Mouse (Mus musculus) cerebellum, postnatal 4 days (tissue): Measurements from ENCODE around the gene Wfdc2.

Experiments used
- DNase-seq, 2 experiments: peaks; one replicate each; pipeline ENCODE4 v3.0.0; 2022; ENCODE audit warnings: low spot score in 2 of 2, mixed read lengths in 1 of 2

Gene Wfdc2

DNA sequence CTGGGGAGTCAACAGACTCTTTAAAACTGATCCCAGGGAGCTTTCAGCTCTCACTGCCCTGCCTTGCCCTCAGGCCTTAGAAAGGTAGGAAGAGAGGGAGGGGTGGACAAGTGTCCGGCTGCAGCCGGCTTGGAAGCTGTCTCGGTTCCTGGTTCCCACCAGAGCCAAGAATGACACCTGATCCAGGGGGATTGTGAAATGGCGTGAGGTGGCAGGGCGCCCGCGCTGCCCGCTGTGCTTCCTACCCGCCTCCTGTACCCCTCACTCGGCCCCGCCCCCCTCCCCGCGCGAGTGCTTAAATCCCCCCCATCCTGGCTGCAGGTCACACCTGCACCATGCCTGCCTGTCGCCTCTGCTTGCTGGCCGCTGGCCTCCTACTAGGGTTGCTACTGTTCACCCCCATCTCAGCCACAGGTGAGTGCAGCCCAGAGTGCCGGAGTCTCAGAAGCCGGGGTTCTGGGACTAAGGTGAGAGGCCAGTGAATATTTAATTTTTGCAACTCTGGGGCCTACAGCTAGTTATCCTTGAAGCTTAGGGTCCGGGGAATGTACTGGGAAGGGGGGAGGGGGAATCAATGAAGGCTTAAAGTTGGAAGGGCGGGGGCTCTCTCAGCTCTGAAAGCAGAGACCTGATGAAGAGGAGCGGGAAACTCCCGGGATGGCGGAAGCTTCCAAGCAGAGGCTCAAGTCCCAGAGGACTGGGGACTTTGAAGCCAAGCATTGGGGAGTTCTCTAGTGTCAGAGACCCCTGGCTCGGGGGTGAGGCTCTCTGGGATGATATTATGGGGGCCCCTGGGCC, at the start of gene Wfdc2:
Gene Wfdc2 (plus strand): TSS at position 23 of the 798 bp plus-strand sequence.
- DNase-seq, result no peak

DNA sequence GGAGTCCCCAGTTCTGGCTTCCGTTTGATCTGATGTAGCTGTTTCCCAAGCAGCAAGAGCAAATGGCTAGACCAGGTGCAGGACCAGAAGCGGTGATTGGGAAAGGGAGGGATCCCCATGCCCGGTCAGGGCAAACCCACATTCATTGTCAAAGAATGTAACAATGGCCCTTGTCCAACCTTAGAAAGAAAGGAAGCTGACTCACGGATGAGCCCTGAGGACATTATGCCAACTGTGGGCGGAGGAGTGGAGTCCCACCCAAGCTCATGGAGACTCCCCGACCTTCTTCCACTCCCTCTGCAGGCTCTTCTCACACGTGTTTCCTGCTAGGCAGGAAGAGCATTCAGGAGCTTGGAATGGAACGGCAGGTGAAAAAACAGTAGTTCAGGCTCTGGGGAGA, 48.8 kb upstream of the Wfdc2 start:
- DNase-seq, result no peak

DNA sequence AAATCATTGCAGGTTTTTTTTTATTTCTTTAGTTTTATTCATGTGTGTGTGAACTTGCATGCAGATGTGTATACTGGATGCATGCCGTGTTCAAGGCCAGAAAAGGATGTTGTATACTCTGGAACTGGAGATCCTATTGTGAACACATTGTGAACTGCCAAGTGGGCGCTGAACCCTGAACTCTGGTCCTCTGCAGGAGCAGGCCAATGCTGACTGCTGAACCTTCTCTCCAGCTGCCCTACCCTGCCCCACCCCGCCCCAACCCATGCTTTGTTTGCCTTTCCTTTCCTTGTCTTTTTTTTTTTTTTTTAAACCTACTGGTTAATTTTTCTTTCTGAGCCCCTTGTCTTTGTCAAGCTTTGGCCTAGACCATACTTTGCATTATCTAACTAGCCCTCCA, 47.3 kb upstream of the Wfdc2 start:
- no peak for DNase-seq

DNA sequence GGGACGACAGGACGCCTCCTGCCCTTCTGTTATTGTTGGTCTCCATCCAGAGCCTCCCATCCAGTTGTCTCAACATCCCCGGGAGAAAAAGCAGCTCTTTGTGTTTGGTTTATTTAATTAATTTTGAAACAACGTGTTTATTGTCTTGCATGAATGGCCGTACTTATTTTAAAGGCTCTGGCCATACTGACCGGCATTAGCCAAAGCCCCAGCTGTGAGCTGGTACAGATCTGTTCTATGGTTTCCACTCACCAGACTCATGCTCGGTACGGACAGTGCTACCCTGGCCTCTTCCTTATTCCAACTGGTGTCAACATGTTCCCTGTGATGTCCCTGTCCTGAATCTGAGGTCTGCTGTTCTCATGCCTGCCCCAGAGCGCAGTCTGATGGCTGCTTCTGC, 46.3 kb upstream of the Wfdc2 start:
- DNase-seq, result no peak

DNA sequence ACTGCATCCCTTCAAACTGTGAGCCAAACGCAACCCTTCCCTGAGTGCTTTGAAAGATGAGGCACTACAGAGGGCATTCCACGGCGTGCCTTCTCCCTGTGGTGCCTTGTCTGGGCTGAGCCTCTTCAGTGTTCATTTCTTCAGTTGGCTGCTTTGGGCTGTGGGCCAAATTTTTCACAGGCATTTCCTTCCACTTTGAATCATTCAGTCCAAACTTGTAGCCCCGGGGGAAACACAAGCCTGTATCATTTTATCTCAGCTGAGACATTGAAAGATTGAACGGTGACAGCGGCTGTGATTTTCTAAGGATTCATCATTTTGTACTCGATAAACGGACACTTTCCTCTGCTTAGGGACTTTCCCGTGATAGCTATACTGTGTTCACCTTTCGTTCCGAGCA, 45.6 kb upstream of the Wfdc2 start:
- no peak for DNase-seq

DNA sequence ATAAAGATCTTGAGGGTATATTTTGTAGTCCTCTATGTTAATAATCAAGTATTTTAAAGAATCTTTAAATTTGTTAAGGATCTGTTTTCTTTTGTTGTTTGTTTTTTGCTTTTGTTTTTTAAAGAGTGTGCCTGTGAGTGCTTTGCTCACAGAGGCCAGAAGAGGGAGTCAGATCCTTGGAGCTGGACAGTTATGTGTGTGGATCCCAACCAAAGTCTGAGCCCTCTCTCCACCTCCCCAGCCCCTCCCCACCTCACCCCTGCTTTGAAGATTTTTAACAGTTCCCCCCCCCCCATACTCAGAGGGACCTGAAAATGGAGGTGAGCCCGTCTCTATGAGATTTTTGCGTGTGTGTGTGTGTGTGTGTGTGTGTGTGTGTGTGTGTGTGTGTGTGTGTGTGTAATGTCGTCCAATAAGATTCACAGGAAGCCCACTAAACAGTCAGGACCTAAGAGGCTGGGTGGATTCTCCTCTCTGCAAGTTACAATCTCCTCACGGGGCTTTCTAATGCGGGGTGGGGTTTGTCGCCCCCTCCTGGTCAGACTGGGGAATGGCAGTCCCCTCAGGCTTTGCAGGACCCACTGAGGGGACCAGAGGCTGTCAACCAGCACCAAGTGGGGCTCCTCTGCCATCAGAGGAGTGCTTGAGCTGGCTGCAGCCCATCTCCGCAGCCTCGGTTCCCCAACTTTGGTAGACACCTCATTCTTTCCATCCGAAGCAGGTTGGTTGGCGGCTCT, 44.6 kb upstream of the Wfdc2 start:
- DNase-seq, result peak in 1 of 2 experiments; percentile 54

DNA sequence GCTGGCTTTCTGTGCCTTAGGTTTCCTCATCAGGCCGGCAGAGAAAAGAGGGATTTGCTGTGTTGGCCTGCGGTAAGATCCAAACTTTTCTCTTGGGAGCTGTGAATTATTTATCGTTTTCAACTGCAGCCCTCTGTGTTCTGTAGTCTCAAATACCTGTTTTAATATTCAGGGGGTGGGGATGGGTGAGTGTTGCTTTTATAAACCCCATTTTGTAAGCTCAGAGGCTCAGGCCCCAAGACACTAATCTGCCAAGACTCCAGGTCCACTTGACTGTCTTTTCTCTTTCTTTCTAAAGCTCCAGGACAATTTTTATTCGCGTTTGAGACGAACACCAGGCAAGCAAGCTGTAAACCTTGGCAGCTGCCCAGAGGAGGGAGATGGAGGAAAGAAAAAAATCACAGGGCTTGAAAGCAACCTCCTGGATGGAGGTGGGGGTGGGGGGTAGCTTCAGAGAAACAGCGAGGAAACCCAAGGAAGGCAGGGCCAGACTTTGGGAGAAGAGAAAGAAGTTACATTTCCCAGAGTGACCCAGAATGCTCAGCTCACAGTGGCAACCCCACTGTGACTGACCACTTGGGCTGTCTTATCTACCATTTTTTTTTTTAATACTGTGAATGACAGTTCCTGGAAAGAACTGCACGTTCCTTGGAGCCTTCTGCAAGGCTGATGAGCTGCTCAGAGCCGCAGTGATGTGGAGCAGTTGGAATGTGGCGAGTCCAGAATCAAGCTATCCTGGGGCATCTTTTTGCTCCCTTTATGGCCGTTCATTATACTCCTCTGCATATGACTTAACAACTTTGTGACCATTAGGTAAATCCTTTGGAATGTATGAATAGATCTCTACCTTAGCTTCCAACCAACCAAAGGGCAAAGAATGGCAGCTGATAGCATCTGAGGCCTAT, 43.7 kb upstream of the Wfdc2 start:
- DNase-seq, result no peak

DNA sequence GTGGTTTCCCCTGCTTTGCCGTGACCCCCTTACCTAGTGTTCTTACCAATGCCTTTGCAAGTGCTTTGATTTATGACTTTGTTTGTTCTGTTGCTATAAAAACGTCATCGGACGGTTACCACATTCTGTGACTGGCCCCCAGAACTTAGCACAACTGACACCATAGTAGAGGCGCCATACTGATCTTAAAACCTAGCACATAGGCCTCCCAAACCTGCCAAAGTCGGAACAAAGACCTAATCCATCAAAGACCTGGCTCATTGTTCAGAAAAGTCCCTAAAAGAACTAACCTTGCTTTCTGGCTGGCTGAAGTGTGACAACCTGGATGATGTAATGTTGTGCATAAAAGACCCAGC, 43.1 kb upstream of the Wfdc2 start:
- no peak for DNase-seq

DNA sequence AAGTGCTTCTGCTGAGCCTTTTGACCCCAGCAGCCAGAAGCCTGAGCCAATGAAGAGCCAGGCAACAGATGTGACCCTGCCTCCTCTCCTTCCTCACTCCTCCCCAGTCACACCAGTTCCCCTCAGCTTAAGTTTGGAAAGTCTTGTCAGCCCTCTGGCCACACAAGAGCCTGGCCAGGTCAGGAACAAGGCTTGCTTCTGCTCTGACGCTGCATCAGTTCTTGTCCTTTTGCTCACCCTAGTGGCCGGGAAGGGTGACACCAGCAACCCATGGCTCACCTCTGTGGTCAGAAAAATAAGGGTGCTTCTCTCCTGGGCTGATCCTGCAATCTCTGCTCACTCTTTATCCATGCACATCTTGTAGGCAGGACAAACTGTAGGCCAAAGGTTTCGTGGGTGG, 41.4 kb upstream of the Wfdc2 start:
- DNase-seq, result peak in 1 of 2 experiments; percentile 24

DNA sequence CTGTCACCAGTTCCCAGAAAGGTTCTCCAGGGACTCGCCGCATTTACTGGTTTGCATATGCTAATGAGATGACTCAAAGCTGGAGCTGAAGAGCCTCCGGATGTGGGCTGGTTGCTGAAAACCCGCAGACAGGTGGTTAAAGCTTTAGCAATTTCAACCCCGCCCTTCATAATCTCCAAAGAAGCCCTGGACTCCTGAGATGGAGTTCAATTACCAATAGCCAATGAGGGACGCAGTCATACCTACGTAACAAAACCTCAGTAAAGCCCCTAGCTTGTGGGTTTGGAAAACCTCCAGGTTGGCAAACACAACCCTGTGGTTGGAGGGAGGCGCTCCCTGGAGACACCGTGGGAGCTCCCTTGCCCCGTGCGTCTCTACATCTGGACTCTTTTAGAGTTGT, 40.4 kb upstream of the Wfdc2 start:
- no peak for DNase-seq

DNA sequence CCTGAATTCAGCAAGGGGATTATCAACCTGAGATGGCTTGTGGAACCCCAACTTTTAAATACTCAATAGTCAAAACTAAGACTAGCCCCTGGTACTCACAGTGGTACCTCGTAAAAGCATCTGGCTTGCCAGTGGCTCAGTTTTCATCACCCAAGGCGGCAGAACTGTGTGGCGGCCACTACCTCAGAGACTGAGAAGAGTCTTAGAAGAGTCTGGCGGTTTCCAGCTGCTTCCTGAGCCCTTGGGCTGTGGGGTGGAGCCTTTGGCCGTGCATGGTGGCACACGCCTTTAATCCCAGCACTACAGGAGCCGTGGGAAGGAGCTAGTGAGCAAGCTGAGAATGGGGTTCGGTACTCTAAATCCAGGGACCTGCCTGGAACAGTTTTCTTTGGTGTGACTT, 39.9 kb upstream of the Wfdc2 start:
- DNase-seq, result no peak

DNA sequence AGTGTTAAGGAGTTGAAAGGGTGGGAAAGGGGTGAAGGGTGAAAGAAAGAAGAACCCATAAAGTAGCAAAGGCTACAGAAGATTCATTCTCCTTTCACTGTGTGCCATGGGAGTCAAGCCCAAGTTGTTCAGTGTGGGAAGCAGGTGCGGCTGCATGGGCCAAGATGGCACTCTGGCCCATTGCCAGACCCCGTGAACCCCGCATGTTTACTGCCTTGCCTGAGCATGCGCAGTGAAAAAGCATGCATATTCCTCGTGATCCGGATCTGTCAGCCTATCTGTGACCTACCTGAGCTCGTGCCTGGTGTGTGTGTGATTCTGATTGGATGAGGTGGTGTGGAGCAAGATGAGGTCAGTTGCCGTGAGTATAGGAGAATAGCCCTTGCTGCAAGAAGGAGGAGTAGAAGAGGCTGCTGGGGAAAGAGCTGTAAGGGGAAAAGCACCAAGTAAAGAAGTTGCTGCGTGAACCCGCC, 38.9 kb upstream of the Wfdc2 start:
- peak in 1 of 2 experiments; percentile 43 for DNase-seq

DNA sequence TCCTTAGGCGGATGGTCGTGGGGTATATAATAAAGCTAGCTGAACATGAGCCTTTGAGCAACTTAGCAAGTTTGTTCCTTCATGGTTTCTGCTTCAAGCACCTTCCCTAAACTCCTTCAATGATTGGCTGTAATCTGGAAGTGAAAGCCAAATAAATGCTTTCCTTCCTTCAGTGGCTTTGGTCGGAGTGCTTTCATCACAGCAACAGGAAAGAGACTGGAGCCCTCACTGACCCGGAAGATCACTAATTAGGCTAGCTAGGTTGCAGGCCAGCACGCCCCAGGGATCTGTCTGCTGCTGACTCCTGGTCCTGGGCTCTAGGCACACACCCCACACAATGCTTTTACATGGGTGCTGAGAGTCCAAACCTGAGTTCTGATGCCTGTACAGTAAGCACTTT, 33.7 kb upstream of the Wfdc2 start:
- DNase-seq, result no peak

DNA sequence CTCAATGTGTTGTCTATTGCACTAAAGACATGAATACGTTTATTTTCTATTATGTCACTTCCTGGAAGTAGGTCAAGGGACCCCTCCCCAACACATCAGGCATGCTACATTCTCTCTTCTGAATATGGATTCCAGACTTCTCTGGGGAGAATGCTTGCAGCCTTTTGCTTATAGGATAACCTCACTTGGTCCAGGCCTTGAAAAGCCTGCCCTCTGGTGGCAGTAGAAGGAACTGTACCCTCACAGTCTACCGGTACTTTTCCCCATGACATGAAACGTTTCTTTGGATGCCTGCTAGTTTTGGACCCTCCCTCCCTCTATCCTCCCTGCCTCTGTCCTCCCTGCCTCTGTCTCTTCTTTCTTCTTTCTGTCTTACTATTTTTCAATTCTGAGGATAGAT, 31.0 kb upstream of the Wfdc2 start:
- DNase-seq, result peak; percentile 59 to 79

DNA sequence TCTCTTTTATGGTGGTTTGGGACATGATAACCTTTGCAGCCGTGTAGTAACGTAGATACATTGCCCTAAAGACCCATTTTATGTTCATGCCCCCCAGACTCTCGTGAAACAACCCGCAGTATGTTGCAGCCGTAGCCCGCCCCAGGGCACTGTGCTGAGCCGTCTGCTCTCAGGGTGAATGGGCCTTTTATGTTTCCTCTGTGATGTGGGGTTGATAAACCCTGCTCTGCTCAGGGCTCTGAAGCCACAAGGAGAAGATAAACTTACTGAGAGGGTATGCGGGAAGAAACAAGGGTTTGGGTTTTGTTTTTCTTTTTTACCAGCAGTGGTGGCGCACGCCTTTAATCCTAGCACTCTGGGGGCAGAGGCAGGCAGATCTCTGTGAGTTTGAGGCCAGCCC, 27.9 kb upstream of the Wfdc2 start:
- no peak for DNase-seq

DNA sequence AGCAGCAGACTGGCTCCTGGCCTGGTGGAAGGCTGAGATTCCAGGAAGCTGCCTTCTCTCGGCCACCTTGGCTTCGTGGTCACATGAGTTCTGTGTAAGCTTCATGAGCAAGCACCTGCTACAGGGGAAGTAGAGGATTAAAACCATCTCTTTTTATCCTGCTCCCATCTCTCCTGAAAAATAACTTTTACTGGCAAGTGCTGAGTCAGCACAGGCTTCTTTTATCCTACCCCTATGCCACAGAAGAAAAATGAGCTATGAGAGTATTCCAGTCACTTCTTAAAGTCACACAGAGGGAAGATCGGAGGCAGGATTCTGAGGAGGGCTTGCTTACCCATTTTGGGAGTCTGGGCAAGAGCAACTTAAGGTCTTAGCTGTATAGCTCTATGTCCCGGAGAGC, 25.2 kb upstream of the Wfdc2 start:
- DNase-seq, result no peak

DNA sequence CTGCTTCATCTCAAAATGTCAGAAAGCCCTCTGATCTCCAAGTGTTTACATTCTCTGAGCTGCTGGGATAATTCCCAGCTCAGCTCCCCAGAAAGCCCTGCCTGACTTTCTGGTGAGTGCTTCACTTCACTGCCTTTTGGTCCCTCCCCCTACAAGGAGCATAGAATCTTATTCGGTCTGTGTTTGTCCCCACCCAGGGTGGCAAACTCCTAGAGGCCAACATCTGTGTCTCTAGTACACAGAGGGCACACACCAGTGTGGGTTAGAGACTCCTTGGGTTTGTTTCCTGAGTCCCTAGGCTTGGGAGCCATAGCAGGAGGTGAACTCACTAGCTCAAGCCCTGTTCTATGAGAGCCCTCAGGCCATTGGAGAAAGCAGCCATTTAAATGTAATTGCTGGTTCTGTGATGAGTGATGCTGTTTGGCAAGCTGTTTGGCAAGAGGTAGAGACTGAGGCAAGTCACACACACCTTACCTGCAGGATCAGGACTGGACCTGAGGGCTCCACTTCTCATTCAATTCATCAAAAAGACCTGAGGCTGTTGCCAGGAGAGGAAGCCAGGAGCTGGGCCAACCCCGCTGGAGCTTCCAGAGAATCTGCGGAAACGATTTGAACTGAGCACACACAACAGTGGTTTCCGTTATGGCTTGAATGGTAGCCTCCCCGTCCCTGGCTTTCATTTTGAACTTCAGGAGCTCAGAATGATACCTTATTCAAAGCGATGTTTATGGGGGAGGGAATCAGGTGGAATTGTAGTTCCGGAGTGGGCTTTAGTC, 21.4 kb upstream of the Wfdc2 start:
- DNase-seq, result no peak

DNA sequence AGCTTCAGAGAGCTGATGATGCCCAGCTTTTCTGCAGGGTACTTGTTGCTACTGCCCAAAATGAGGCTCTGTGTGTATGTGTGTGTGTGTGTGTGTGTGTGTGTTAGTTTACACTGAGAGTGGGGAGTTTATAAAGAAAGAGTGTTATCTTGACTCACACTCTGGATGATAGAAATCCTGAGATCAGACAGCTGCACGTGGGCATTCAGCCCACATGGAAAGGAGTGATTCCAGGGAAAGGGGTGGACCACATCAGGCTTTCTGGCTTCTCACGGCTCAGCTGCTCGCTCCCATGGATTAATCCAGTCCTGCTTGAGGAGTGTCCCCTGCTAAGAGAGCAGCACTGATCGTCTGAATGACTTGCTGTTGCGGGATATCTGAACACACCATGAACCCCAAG, 20.1 kb upstream of the Wfdc2 start:
- DNase-seq, result no peak

DNA sequence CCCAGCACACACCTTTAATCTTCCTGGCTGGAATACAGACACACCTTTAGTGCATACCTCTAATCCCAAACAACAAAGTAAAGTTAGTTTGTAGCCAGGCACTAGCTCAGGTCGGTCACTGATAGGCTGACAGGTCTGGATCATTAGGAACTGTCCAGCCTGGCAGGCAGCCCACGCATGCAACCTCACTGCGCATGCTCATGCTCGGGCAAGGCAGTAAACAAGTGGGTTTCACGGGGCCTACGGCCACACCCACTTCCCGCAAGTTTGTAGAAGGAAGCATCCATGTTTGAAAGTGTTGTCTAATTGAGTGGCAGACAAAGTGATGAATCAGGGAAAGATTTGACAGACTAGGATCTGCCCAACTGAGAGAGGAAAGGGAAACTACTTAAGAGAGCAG, 19.6 kb upstream of the Wfdc2 start:
- DNase-seq, result no peak

DNA sequence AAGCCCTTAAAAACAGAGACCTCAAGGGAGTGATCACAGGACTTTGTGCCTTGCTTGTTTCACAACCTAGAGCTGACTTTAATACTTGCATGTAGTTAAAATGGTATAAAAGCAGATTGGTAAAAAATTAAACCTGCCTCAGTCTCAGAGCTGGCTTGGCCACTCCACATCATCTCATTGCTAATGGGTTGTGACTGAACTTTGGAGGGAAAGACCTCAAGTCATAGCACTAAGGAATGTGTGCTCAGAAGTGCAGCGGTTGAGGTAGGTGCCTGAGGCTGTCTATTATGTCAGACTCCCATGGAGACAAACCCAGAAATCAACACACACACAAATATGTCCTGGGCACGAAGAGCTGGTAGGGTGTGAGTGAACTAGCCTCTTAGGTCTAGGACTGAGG, 18.5 kb upstream of the Wfdc2 start:
- no peak for DNase-seq

DNA sequence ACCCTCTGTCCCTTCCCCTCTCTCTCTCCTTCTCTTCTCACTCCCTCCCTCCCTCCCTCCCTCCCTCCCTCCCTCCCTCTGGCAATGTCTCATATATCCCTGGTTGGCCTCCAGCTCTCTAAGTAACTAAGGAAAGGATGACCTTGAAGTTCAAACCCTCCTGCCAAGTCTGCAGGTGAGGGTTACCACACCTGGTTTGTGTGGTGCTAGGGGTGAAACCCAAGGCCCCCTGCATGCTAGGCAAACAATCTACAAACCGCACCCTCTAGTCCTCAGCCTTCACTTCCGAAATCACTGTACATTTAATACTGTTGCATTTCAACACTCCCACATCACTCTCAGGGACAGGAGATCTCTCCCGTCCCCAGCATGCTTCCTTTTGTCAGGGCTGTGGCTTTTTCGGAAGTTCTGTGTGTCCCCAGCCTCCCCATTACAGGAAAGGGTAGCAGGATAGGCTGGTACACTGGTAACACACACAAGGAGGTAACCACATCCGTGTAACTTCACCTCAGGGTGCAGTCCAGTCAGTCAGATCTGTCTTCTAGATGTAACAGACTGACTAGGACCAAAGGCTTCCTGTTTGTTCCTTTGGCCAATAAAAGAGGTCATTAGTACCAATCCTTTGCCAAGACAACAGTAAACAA, 17.6 kb upstream of the Wfdc2 start:
- DNase-seq, result no peak
